Mouse (Mus musculus): ENCODE measurements around the gene Cdk18.

Cdk18 gene

DNA sequence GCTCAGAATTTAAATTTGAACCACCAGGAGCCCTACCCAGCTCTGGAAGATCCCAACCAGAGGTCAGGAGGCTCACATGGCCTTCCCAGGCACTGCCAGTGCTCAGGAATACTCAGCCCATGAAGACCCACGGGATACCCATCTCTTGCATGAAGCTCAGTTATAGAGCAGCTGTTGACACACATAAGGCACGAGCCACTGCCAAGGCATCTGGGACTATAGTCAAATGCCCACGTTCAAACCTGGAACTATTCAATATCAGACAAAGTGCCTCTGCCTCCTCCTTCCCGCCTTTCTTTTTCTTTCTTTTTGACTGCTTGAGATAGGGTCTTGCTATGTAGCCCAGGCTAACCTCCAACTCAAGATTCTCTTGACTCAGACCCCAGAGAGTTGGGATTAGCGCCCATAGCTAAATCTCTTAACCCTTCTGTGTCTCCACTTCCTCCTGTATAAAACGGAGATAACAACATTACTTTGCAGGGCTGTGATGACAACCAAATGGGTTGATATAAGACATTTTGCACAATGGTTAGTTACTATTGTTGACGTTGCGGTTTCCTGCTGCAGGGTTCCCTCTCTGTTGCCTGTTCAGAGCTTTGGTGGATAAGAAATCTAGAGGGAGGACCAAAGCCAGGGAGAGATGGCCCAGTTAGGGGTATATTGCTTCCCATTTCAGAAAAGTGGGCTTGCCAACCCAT, 73.9 kb downstream of the Cdk18 start:
- no peak for DNase-seq (ENCODE audit: low spot score in 2 of 2)

GRCm38 (mm10) chr1:132065001-132065400, 74.5 kb downstream of the Cdk18 start:
- DNase-seq (ENCODE audit: low spot score in 2 of 2), result no peak

- DNase-seq (ENCODE audit: low spot score in 2 of 2), result no peak
Measured at GRCm38 (mm10) chr1:132063096-132063495, 76.4 kb downstream of the Cdk18 start.
